Mouse (Mus musculus) embryonic stem cell, embryonic (primary cell): ENCODE data around the gene Pparg.

ENCODE experiments used
- CTCF ChIA-PET, 4 experiments: fragments of 300-600 bp in 2 of 4; fragments of 350-600 bp in 2 of 4; sonication (Branson Sonifier 250); formaldehyde crosslinking; loops; one replicate each; lab custom pipeline; 2022; ENCODE audit warnings: inconsistent platforms in 2 of 4; lab: Charles Lee
- POLR2A ChIA-PET, 4 experiments: fragments of 300-600 bp in 2 of 4; fragments of 350-600 bp in 2 of 4; sonication (Branson Sonifier 250); formaldehyde crosslinking; loops; one replicate each; lab custom pipeline; 2022; ENCODE audit warnings: antibody characterized with exemption in 4 of 4, inconsistent platforms in 1 of 4; lab: Charles Lee

The Pparg gene

DNA sequence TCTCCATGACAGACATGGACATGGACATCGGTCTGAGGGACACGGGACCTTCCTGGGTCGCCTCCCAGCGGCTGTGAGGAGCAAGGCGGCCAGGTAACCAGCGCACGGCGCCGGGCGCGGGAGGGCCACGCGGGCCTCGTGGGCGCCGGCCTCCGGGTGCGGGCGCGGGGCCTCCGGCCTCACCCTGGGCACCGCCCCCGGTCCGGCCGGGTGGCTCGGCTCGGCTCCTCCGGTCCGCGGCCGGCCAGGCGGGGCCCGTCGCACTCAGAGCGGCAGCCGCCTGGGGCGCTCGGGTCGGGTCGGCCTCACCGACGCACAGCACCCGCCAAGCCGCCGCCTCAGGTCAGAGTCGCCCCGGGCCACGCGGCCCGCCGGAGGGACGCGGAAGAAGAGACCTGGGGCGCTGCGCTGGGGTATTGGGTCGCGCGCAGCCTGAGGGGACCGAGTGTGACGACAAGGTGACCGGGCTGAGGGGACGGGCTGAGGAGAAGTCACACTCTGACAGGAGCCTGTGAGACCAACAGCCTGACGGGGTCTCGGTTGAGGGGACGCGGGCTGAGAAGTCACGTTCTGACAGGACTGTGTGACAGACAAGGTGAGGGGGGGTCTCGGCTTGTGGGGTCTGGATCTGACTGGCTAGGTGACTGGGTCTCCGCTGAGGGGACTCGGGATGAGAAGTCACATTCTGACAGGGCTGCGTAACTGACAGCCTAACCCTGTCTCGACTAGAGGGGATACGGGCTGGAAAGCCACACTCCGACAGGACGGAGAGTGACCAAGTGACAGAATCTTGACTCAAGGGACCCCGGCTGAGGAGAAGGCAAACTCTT, at the start of gene Pparg:
Pparg (plus strand) TSS at position 176 of the 830 bp plus-strand sequence.
- ChIA-PET POLR2A (no interaction called here), CTCF (no interaction called here)

GRCm38 (mm10) chr6:115312780-115313179, 48.0 kb upstream of the Pparg start:
- ChIA-PET CTCF (interaction anchor here in 3 of 4 experiments (0.6 to 0.7 kb wide), 5 partner anchors 87 to 1854 kb away, joined by 3 to 9 read pairs (median 5); no protein-coding TSS in a partner anchor), POLR2A (interaction anchor here (0.6 to 1.9 kb wide), 11 partner anchors 12 to 432 kb away, joined by 3 to 7 read pairs (median 4); partner anchors contain the start of gene Vgll4 (in 1 of the 4))

DNA sequence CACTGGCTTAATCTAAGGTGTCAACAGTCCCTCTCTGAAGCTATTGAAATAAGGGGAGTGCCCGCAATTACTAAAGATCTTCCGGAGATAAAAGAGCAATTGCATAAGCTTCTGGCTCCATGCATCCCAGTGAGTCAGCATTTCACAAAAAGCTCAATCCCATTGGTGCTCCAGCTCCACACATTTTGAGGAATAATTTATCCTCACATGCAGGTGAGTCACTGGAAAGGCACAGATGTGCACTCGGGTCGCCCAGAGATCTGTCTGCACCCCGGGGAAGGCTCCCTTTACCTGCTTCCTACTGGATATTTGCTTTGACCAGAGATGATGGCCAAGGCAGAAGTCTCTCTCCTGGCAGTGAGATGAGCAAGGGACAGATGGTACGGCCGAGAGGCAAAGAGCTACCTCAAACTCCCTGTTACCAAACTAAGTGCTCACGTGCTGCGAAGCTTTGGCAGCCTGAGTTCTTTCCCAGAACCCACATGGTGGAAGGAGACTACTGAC, 47.5 kb upstream of the Pparg start:
- ChIA-PET CTCF (interaction anchor here in 2 of 4 experiments (0.6 kb wide), 3 partner anchors 86 to 385 kb away, joined by 3 to 9 read pairs (median 8); no protein-coding TSS in a partner anchor), POLR2A (interaction anchor here (0.5 to 1.9 kb wide), 12 partner anchors 12 to 432 kb away, joined by 3 to 7 read pairs (median 4); partner anchors contain the start of genes Timp4 (in 1 of the 4) and Vgll4 (in 1 of the 4))

DNA sequence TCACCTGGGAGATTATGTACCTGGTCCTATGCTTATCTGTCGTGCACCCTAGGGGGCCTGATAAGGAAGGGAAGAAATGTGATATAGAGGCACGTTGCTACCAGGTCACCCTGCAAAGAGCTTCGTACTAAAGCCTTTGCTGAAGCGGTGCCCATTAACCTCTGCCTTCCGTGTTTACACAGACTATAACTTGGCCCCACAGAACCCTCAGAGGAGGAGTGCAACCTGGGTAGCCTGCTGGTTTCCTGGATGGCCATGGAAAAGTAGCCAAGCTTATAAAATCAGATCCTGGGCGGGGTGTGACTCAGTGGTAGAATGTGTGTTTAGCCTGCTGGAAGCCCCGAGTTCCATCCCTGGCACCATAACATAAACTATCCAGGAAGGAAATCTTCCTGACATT, 46.8 kb upstream of the Pparg start:
- ChIA-PET POLR2A (interaction anchor here in 1 of 4 experiments (1.2 to 1.9 kb wide), 2 partner anchors 12 to 23 kb away, joined by 6 to 7 read pairs; no protein-coding TSS in a partner anchor), CTCF (no interaction called here)

DNA sequence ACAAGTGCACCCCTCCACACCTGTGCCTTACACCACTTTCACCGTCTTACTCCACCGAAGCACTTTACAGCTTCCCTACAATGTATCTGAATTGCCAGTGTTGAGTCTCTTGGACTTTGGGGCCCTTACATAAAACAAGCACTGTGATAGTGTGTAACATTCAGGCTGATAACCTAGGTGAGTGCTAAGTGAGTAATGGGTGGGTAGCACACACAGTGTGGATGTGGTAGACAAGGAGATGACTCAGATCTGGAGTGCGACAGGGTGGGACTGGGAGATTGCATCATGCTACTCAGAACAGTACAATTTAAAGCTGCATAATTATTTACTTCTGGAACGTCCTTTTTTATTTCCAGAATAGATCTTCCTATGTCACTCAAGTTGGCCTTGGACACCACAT, 45.0 kb upstream of the Pparg start:
- ChIA-PET CTCF (no interaction called here), POLR2A (no interaction called here)

DNA sequence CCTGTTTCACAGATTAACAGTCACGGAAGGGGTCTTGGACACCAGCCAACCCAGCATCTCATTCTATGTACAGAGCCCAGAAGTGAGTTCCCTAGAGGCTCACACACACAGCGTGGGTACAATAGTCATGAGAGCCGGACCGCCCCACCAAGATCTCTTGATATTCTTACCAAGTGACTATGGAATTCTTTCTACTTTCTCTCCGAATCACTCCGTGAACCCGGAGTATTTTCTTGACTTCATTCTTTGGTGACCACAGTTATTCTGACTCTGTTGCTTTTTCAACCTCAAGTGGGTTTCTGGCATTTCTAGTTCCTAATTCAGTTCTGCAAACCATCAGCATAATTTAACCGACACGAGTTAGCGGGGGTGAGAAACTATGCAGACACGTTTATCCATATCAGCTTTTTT, 43.9 kb upstream of the Pparg start:
- CTCF ChIA-PET = no interaction called here
- POLR2A ChIA-PET = no interaction called here

- POLR2A ChIA-PET = no interaction called here
- CTCF ChIA-PET = no interaction called here
Observed at GRCm38 (mm10) chr6:115318811-115319210, 41.9 kb upstream of the Pparg start.

GRCm38 (mm10) chr6:115319686-115320085, 41.1 kb upstream of the Pparg start:
- ChIA-PET CTCF (no interaction called here), POLR2A (no interaction called here)

DNA sequence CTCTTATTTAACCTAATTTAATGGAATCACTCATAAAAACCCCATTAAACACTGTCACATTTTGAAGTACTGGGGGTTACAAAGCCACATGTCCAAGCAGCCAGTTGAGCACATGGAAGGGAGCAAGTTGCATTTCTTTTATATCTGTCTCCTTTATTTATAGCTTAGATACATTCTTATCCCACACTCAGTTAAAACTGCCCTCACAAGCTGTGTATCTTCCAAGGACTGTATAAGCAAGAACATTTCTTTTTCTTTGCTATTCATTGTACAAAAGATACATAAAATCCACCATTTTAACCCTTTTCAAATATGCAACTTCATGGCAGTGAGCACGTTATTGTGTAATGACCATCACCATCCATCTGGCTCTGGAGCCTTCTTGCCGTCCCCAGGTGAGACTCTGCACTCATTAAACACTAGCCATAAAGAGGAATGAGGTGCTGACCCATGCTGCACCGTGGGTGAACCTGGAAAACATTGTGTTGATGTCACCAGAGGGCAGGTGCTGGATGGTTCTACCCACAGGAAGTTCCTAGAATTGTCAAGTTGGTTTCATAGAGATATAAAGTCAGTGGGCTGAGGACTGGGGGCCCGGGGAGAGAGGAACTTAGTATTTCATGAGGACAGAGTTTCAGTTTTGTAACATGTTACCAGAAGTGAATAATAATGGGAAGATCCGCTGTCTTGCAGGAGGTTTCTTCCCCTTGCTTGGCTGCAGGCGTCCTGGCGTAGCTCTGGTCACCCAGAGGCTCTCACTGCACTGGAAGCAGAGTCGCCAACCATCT, 39.6 kb upstream of the Pparg start:
- ChIA-PET CTCF (no interaction called here), POLR2A (no interaction called here)

DNA sequence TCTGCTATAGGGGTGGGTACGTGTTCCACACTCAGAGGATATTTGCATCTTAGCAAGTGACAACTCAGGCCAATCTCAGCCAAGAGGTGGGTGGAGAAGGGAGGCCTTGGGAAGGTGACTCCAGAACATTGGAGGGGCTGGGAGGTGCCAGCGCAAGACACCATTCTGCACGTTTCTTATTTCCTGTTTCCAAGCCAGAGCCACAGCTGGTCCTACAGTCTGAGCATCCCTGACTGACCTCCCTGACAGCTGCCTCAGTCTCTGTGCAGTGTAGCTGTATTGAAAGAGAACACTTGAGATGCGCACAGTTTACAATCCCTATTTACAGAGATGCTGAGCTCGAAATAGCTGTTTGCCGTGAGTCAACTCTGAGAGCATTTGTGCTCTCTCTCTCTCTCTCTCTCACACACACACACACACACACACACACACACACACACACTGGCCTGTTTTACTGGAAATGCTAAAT, 38.8 kb upstream of the Pparg start:
- CTCF ChIA-PET = no interaction called here
- POLR2A ChIA-PET = interaction anchor here in 1 of 4 experiments (0.5 to 0.7 kb wide), 2 partner anchors 98 to 918 kb away, joined by 3 read pairs; no protein-coding TSS in a partner anchor

DNA sequence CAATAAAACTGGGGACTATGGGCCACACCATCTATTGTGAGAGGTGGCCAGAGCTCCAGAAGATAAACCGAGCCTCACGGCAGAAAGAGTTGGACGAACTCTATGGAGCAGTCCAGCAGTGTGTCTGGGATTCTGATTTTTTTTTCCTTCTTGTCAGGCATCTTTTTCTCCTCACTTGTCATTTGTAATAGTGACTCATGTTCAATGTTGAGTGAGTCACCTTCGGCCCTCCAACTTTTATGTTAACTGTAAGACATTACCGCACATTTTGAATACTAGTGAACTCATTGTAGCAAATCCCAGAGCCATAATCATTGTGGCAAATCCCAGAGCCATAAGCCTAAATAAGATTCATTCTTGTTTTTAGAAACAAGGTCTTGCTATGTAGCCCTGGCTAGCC, 37.8 kb upstream of the Pparg start:
- ChIA-PET POLR2A (interaction anchor here in 2 of 4 experiments (0.5 kb wide), 2 partner anchors 37 to 691 kb away, joined by 3 to 8 read pairs; no protein-coding TSS in a partner anchor), CTCF (no interaction called here)

GRCm38 (mm10) chr6:115330964-115331363, 29.8 kb upstream of the Pparg start:
- CTCF ChIA-PET = interaction anchor here in 1 of 4 experiments (1.0 kb wide), 1 partner anchor 265 kb away, joined by 3 read pairs; no protein-coding TSS in a partner anchor
- POLR2A ChIA-PET = no interaction called here

GRCm38 (mm10) chr6:115333099-115333694, 27.6 kb upstream of the Pparg start:
- CTCF ChIA-PET = no interaction called here
- POLR2A ChIA-PET = no interaction called here

- CTCF ChIA-PET = interaction anchor here (0.5 to 1.3 kb wide), 7 partner anchors 9 to 1897 kb away, joined by 3 to 7 read pairs (median 4); no protein-coding TSS in a partner anchor
Observed at GRCm38 (mm10) chr6:115335536-115335935, 25.2 kb upstream of the Pparg start.

DNA sequence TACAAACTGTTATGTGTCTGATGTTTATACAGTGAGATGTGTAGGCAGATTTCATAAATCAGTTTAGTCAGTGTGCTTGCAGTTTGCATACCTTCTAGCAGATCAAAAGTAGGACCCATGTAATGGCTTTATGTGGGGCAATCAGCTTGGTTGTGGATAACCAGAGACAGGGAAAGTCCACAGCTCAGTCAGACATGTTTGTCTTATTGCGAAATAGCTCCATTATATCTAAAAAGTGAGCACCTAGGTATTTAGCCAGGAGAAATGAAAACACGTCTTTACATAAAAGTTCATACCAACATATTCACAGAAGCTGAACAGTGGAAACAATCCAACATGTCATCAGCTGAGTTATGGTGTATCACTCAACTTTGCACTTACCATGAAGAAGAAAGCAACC, 20.7 kb upstream of the Pparg start:
- CTCF ChIA-PET = no interaction called here
- POLR2A ChIA-PET = interaction anchor here in 1 of 4 experiments (0.7 kb wide), 1 partner anchor 89 kb away, joined by 4 read pairs; no protein-coding TSS in a partner anchor

More at GRCm38 (mm10) chr6:115335536-115335935, 25.2 kb upstream of the Pparg start:
- POLR2A ChIA-PET = interaction anchor here in 3 of 4 experiments (0.6 to 1.8 kb wide), 10 partner anchors 9 to 501 kb away, joined by 3 to 8 read pairs (median 4); no protein-coding TSS in a partner anchor

- CTCF ChIA-PET = no interaction called here
- POLR2A ChIA-PET = interaction anchor here in 2 of 4 experiments (0.6 to 0.7 kb wide), 2 partner anchors 75 to 1150 kb away, joined by 3 to 4 read pairs; no protein-coding TSS in a partner anchor
Observed at GRCm38 (mm10) chr6:115343096-115343495, 17.7 kb upstream of the Pparg start.

DNA sequence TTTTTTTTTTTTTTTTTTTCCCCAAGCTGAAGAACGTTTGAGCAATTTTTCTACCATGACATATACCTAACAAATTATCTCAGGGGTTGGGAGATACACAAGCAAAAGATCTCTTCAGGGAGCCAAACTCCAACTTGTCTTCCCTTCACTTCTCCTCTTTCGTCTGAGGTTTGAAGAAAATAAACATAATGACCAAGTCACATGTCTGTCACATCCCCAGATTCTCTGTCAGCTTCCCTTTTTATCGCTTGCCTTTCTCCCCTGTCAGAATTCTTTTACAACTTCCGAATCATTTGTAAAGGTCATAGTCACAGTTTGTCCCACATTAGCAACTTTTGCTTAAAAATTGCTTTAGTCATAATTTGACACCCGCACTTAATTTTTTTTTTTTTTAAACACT, 17.2 kb upstream of the Pparg start:
- ChIA-PET POLR2A (interaction anchor here in 2 of 4 experiments (0.6 to 0.7 kb wide), 2 partner anchors 76 to 1150 kb away, joined by 3 to 4 read pairs; no protein-coding TSS in a partner anchor), CTCF (interaction anchor here in 2 of 4 experiments (0.6 kb wide), 3 partner anchors 500 to 1129 kb away, joined by 3 to 5 read pairs (median 4); no protein-coding TSS in a partner anchor)

- ChIA-PET CTCF (interaction anchor here in 1 of 4 experiments (0.6 to 1.2 kb wide), 3 partner anchors 8 to 618 kb away, joined by 4 to 5 read pairs (median 4); no protein-coding TSS in a partner anchor), POLR2A (interaction anchor here in 2 of 4 experiments (1.0 to 1.1 kb wide), 2 partner anchors 9 to 195 kb away, joined by 3 read pairs; no protein-coding TSS in a partner anchor)
Observed at GRCm38 (mm10) chr6:115344101-115344500, 16.6 kb upstream of the Pparg start.
